Mouse (Mus musculus): Measurements from ENCODE around the gene Asl.

Asl gene

GRCm38 (mm10) chr5:130029142-130029897 lies at the start of gene Asl, which contains the start of gene Crcp:
TSS of gene Asl (minus strand) at chr5:130029247.
TSS of gene Crcp (plus strand) at chr5:130029290.
- DNase-seq (ENCODE audit: low spot score), result peak; percentile 83

DNA sequence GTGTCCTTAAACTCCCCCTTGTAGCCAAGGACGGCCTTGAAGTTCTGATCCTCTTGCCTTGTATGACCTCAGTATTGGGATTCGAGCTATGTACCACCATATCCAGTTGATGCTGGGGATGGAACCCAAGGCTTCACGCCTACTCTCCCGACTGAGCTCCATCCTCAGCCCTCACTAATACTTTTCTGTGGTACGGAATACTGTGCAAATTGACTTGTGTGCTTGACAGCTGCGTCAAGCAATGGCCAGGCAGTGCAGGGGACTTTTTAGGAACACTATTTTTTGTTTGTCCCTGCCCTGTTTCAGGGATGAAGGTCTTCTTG lies 49.7 kb upstream of the Asl start:
- DNase-seq (ENCODE audit: low spot score), result no peak

- DNase-seq (ENCODE audit: low spot score), result no peak
These were observed 49.2 kb upstream of the Asl start for GRCm38 (mm10) chr5:130078096-130078833.

DNA sequence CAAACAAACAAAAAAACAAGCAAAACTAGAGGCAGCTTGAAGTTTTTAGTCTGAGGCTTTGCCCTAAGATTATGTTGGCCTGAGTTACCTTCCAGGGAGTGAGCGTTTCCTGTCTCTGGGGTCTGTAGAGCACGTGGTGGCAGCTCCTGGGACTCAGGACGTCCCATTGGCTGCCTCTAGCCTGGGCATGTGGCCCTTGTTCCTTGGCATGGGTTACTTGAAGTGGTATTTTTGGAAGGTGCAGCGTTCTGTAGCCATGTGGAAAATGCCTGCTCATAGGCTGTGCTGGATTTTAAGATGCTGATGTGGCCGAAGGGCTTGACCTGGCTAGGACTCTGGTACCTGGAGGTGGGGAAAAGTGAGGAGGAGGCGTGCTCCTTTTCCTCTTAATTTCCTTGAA lies 47.3 kb upstream of the Asl start:
- no peak for DNase-seq (ENCODE audit: low spot score)

DNA sequence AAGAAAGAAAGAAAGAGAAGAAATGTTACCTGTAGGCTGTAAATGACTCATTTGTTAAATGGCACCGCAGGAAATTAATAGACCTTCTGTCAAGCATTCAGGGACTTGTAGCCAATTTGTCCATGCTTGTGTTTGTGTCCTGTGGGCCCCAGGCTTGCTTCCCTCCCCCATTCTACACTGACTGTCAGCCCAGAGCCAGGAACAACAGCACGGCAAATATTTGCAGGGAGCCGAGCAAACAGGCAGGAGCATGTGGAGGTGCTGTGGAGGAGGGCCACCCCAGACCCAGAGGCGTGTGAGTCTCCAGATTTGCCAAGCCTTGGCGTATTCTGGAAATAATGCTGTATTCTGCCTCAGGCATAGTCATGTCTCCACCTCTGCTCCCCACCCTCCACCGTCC lies 45.4 kb upstream of the Asl start:
- DNase-seq (ENCODE audit: low spot score), result no peak

DNA sequence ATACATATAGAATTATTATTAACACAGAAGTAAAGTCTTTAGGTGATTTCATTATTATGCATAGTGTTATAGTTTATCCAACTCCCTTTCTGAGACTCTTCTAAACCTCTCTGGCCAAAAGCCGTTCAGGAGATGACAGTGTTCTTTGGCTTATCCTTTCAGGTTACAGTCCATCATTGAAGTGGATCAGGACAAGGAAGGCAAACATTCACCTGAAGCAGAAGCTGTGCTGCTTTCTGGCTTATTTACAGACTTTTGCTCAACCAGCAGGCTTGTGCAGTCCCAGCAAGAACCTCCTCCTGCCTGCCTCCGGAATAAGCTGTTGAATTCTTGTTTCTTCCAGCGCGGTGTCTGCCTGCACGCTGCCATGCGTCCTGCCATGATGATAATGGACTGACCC lies 44.0 kb upstream of the Asl start, which contains the start of gene Tpst1:
Gene Tpst1 (plus strand): TSS at position 301 of the 400 bp plus-strand sequence.
- no peak for DNase-seq (ENCODE audit: low spot score)

DNA sequence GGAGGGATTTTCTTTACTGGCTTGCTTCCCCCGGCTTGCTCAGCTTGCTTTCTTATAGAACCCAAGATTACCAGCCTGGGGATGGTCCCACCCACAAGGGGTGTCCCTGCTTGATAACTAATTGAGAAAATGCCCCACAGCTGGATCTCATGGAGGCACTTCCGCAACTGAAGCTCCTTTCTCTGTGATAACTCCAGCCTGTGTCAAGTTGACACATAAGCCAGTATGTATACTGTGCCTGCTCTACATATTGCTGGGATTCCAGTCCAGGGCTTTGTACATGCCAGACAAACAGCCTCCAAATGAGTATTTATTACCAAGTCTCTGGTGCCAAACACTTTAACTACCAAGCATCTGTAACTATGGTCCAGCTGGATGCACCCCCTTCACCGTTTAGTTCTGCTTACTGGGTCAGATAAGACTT lies 38.8 kb upstream of the Asl start:
- no peak for DNase-seq (ENCODE audit: low spot score)

GRCm38 (mm10) chr5:130065579-130065978 lies 36.5 kb upstream of the Asl start:
- no peak for DNase-seq (ENCODE audit: low spot score)

DNA sequence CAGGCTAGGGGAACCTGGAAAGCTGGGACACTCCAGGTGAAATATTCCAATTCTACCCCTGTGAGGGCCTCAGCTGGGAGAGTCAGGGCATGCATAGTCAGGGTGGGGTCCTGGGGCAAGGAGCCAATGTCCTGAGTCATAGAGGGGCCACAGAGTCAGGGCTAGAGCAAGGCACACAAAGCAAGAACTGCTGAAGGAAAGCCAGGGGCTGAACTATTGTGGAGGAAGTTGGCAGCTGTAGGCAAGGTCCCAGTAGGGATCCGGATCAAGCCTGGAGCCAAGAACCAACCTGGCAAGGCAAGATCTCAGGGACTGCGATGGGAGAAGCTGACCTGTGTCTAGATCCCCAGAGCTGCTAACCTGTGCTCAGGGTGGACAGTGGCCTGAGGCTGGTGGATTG lies 34.7 kb upstream of the Asl start:
- DNase-seq (ENCODE audit: low spot score), result no peak

- DNase-seq (ENCODE audit: low spot score), result no peak
These were observed 33.0 kb upstream of the Asl start for GRCm38 (mm10) chr5:130062096-130062495.

DNA sequence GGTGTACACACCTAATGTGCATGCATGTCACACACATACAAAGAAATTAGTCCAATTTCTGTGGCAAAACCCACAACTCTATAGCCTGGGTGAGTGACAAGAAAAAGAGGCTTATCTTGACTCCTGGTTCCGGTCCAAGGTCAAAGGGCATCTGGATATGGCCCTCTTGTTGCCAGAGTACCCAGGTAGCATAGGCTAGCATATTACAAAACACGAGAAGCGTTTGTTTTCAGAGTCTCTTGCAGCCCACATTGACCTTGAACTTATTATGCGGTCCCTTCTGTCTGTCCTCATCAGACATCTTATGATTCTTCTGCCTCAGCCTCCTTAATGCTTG lies 31.2 kb upstream of the Asl start:
- DNase-seq (ENCODE audit: low spot score), result no peak

GRCm38 (mm10) chr5:130059413-130060328 lies 30.6 kb upstream of the Asl start:
- no peak for DNase-seq (ENCODE audit: low spot score)

GRCm38 (mm10) chr5:130056303-130056702 lies 27.3 kb upstream of the Asl start:
- DNase-seq (ENCODE audit: low spot score), result no peak

- no peak for DNase-seq (ENCODE audit: low spot score)
These were observed 26.6 kb upstream of the Asl start for GRCm38 (mm10) chr5:130055688-130056087.

GRCm38 (mm10) chr5:130052955-130053354 lies 23.9 kb upstream of the Asl start:
- no peak for DNase-seq (ENCODE audit: low spot score)

GRCm38 (mm10) chr5:130052510-130052909 lies 23.5 kb upstream of the Asl start:
- DNase-seq (ENCODE audit: low spot score), result no peak

DNA sequence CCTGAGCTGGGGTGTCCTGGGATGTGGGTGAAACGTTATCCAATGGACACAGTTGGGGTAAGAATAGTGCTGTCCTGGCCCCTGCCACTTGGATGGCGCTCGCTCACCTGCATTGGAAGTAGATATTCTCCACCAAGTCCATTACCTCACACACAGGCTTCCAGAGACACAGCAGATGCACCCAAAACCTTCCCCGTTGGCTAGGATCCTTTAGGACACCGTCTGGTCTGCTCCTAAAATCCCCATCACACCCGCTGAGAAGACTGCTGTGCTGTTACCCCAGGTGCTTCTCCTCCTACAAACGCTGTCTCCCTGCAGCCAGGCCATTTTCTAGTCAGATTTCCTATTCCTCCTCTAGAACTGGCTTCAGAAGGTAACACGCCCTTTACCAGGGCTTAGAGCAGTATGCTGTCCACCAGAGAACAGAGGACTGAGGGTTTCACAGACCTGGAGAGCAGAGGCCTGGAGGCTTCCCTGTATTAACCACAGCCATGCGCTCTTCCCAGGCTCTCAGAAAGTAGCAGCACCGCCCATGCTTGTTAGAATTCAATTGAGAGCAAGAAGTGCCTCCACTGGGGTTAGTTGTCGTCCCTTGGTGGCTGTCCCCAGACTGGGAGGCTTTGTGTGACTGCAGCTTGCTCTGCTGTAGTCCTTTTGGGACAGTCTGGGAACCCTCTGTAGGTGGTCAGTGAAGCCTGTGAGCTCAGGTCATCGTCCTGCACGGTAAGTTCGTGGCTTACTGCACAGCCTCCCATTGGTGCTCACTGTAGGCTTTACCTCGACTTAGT lies 22.2 kb upstream of the Asl start:
- no peak for DNase-seq (ENCODE audit: low spot score)

DNA sequence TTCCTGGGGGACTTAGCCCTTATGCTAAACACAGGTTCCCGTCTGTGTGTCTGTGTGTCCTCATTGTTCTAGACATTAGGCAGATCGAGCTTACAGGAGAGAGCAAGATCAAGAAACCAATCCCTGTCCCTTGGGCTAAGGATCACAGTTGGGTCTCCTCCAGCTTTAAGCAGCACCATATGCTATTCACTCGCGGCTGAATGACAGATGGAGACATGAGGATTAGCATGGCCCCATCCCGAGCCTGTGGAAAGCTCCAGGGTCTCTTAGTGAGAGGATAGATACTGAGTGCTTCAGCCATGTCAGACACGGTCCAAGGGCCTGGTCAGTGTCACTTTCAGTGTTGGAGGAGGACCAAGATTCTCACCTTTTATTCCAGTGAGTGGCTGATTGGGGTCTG lies 21.4 kb upstream of the Asl start:
- DNase-seq (ENCODE audit: low spot score), result no peak

DNA sequence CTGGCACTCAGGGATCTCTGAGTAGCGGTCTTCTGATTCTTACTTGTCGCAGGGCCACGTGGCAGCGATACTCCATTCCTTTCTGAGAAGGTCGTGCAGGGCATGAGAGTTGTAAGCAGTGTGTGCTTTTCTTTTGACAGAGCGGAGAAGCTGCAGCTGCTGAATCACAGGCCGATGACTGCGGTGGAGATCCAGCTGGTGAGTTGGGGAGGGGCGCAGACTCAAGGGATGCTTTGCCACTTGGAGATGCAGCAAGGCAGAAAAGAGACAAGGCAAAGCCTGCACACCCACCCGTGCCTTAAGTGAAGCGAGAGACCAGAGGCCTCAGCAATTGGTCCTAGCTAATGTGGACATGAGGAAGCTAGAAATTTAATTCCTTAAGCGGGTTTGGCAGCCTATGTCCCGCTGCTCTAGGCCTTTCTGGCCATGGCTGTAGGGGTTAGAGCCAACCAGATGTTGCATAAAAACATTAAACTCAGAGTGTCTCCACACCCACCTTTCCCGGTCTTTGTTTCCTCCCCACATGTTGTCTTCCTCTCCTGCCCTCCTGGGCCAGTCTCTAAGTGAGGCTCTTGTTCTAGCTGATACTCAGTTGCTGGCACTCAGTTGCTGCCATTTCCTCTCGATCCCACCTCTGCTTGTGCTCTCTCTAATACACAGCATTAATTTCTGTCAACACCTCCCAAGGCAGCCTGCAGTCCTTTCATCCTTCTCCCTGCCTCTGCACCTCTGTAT lies 19.9 kb upstream of the Asl start:
- no peak for DNase-seq (ENCODE audit: low spot score)

GRCm38 (mm10) chr5:130047013-130047412 lies 18.0 kb upstream of the Asl start:
- DNase-seq (ENCODE audit: low spot score), result no peak

GRCm38 (mm10) chr5:130046589-130046988 lies 17.5 kb upstream of the Asl start:
- no peak for DNase-seq (ENCODE audit: low spot score)

Data from lung, postnatal 25 days (tissue).